Mouse (Mus musculus): ENCODE data around the gene Gipc2. TPM values are rescaled to one million over a fixed set of nuclear protein-coding genes. Genes with fewer than 3 reads are reported as not detected.

Gipc2 gene
- total RNA-seq, 2 experiments from 2014 or later, result 3.6 to 4.0 TPM

- intact Hi-C loops (cut with DNase I), result no loop called here
- DNase-seq (ENCODE audit: low spot score), result no peak
These were observed 119.1 kb downstream of the Gipc2 start for GRCm38 (mm10) chr3:152046895-152047294.

Other genes starting within 250 kb of the Gipc2 start
- 100 to 1,000 TPM in 1 of 2 experiments, 10 to 100 TPM in 1; 87.8 to 113 TPM for gene Dnajb4, start 44.1 kb upstream of the Gipc2 start, total RNA-seq (2021)
- gene Fubp1, start 44.2 kb upstream of the Gipc2 start, total RNA-seq (2021), result 10 to 100 TPM; 54.6 to 58.4 TPM
- 100 to 1,000 TPM; 324 to 334 TPM for gene Nexn, start 100.1 kb upstream of the Gipc2 start, total RNA-seq (2021)
- 10 to 100 TPM in 1 of 2 experiments, 1 to 10 TPM in 1; 9.6 to 10.3 TPM for gene Miga1, start 174.2 kb upstream of the Gipc2 start, total RNA-seq (2021)
- 10 to 100 TPM; 22.3 to 25.2 TPM for gene Usp33, start 180.2 kb upstream of the Gipc2 start, total RNA-seq (2021)
- 10 to 100 TPM; 22.8 to 23.5 TPM for gene Zzz3, start 229.2 kb upstream of the Gipc2 start, total RNA-seq (2021)

All from heart, postnatal 25 days (tissue).